Mouse (Mus musculus): ENCODE data around the gene Bpifb4. TPM values are rescaled to one million over a fixed set of nuclear protein-coding genes. Genes with fewer than 3 reads are reported as not detected.

Gene Bpifb4
- polyA plus RNA-seq, 1 experiment, result not detected

- Histone ChIP-seq H3K4me1 (ENCODE audit: control insufficient read depth, insufficient read depth, low read length) (no peaks in the 10 kb centered on the region), H3K36me3 (ENCODE audit: control insufficient read depth, insufficient read depth, low read length, poor library complexity, severe bottlenecking) (no peaks in the 10 kb centered on the region), H3K27me3 (ENCODE audit: control insufficient read depth, insufficient read depth, low read length, poor library complexity, severe bottlenecking) (no peaks in the 10 kb centered on the region), H3K9me3 (replicated peaks; ENCODE audit: control insufficient read depth, insufficient read depth, low read length, poor library complexity, severe bottlenecking) (no peaks in the 10 kb centered on the region), H3K9ac (ENCODE audit: low read depth, poor library complexity, severe bottlenecking) (no peak overlapping the region), H3K4me3 (ENCODE audit: low read depth, low read length) (no peak overlapping the region), H3K27ac (ENCODE audit: insufficient read depth, low read length) (no peak overlapping the region)
- TF ChIP-seq CTCF (IDR thresholded peaks at IDR 0.05; ENCODE audit: low read depth, low read length) (peak; percentile 52), EP300 (IDR thresholded peaks at IDR 0.05; ENCODE audit: insufficient read depth, low read depth, low read length) (no peak)
Observed at GRCm38 (mm10) chr2:153943537-153943936, 5.5 kb downstream of the Bpifb4 start.

- TF ChIP-seq EP300 (IDR thresholded peaks at IDR 0.05; ENCODE audit: insufficient read depth, low read depth, low read length), result no peak
- TF ChIP-seq POLR2A (IDR thresholded peaks at IDR 0.05; ENCODE audit: insufficient read depth, low read length), result no peak
- TF ChIP-seq CTCF (IDR thresholded peaks at IDR 0.05; ENCODE audit: low read depth, low read length), result no peak
- no peak overlapping the region for H3K4me3 ChIP-seq (ENCODE audit: low read depth, low read length)
- H3K27ac ChIP-seq (ENCODE audit: insufficient read depth, low read length), result no peak overlapping the region
- H3K36me3 ChIP-seq (ENCODE audit: control insufficient read depth, insufficient read depth, low read length, poor library complexity, severe bottlenecking), result no peaks in the 10 kb centered on the region
- no peak overlapping the region for H3K9ac ChIP-seq (ENCODE audit: low read depth, poor library complexity, severe bottlenecking)
- H3K4me1 ChIP-seq (ENCODE audit: control insufficient read depth, insufficient read depth, low read length), result no peaks in the 10 kb centered on the region
- H3K27me3 ChIP-seq (ENCODE audit: control insufficient read depth, insufficient read depth, low read length, poor library complexity, severe bottlenecking), result no peaks in the 10 kb centered on the region
- H3K9me3 ChIP-seq (replicated peaks; ENCODE audit: control insufficient read depth, insufficient read depth, low read length, poor library complexity, severe bottlenecking), result no peaks in the 10 kb centered on the region
Observed at GRCm38 (mm10) chr2:153944567-153944966, 6.6 kb downstream of the Bpifb4 start.

DNA sequence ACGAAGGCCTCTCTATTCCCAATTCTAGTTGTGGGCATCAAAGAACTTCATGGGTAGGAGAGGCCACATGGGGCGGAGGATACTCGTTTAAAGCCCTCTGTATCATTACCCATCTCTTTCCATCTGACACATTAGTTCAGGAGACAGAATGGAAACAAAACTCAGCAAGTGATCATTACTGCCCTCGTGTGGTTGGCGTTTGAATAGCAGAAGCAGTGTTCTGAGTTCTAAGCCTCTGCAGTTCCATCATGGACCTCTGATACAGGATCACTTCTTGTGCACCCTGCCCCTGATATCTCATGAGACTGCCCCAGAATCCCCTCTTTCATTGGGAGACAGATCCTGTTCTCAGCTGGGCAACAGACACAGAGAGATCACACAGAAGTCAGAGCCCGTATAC lies 14.9 kb downstream of the Bpifb4 start:
- no peak for TF ChIP-seq EP300 (IDR thresholded peaks at IDR 0.05; ENCODE audit: insufficient read depth, low read depth, low read length)
- peak; percentile 29 for TF ChIP-seq CTCF (IDR thresholded peaks at IDR 0.05; ENCODE audit: low read depth, low read length)
- no peak for TF ChIP-seq POLR2A (IDR thresholded peaks at IDR 0.05; ENCODE audit: insufficient read depth, low read length)
- no peak overlapping the region for H3K27ac ChIP-seq (ENCODE audit: insufficient read depth, low read length)
- H3K36me3 ChIP-seq (ENCODE audit: control insufficient read depth, insufficient read depth, low read length, poor library complexity, severe bottlenecking), result no peaks in the 10 kb centered on the region
- no peak overlapping the region for H3K9ac ChIP-seq (ENCODE audit: low read depth, poor library complexity, severe bottlenecking)
- no peak overlapping the region for H3K4me3 ChIP-seq (ENCODE audit: low read depth, low read length)
- H3K4me1 ChIP-seq (ENCODE audit: control insufficient read depth, insufficient read depth, low read length), result no peaks in the 10 kb centered on the region
- H3K27me3 ChIP-seq (ENCODE audit: control insufficient read depth, insufficient read depth, low read length, poor library complexity, severe bottlenecking), result no peaks in the 10 kb centered on the region
- no peaks in the 10 kb centered on the region for H3K9me3 ChIP-seq (replicated peaks; ENCODE audit: control insufficient read depth, insufficient read depth, low read length, poor library complexity, severe bottlenecking)

GRCm38 (mm10) chr2:153953836-153954235 lies 15.8 kb downstream of the Bpifb4 start:
- Histone ChIP-seq H3K9ac (ENCODE audit: low read depth, poor library complexity, severe bottlenecking) (no peak overlapping the region), H3K36me3 (ENCODE audit: control insufficient read depth, insufficient read depth, low read length, poor library complexity, severe bottlenecking) (no peaks in the 10 kb centered on the region), H3K27me3 (ENCODE audit: control insufficient read depth, insufficient read depth, low read length, poor library complexity, severe bottlenecking) (no peaks in the 10 kb centered on the region), H3K4me1 (ENCODE audit: control insufficient read depth, insufficient read depth, low read length) (no peaks in the 10 kb centered on the region), H3K27ac (ENCODE audit: insufficient read depth, low read length) (no peak overlapping the region), H3K9me3 (replicated peaks; ENCODE audit: control insufficient read depth, insufficient read depth, low read length, poor library complexity, severe bottlenecking) (no peaks in the 10 kb centered on the region), H3K4me3 (ENCODE audit: low read depth, low read length) (peak overlapping the region; percentile 60)
- TF ChIP-seq CTCF (IDR thresholded peaks at IDR 0.05; ENCODE audit: low read depth, low read length), result peak; percentile 81
- TF ChIP-seq EP300 (IDR thresholded peaks at IDR 0.05; ENCODE audit: insufficient read depth, low read depth, low read length), result no peak

DNA sequence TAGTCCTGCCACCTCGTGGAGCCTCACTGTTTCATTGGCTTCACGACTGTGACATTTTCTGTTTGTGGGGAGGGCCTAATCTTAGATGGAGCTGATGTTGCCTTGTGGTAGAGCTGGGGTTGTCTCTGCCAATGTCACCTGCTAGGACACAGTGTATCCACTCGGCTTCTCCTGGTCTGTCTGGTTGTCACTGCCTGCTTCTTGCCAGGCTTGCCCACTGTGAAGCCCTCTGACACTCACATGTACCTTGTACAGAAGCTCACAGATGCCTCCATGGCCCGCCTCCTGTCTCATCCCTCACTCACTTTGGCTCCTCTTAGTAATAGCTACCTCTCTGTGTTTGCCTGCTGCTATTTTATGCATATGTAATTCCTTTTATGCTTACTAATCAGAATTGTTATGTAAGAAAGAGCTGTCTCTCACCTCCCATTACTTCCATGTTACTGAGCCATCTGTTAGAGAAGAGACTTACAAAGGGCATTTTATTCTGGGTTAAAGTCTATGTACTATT lies 24.9 kb downstream of the Bpifb4 start:
- TF ChIP-seq CTCF (IDR thresholded peaks at IDR 0.05; ENCODE audit: low read depth, low read length), result no peak
- H3K9ac ChIP-seq (ENCODE audit: low read depth, poor library complexity, severe bottlenecking), result no peak overlapping the region

DNA sequence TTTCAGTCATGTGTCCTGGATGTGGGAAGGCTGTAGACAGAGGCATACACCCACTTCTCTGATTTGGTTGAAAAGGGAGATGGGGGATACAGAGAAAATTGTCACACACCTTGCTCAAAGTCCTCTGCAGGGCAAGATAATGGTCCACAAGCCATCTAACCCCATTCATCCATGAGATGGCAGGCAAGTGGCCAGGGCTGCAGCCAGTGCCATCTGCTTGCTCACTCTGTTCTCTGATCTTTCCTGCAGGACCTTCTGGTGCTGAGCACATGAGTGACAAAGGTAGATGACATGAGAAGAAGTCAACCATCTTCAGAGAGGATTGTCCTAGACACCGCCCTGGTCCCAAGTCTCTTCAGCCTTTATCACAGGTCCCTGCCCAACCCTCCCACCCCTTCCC lies 25.3 kb downstream of the Bpifb4 start:
- no peak for TF ChIP-seq POLR2A (IDR thresholded peaks at IDR 0.05; ENCODE audit: insufficient read depth, low read length)
- TF ChIP-seq CTCF (IDR thresholded peaks at IDR 0.05; ENCODE audit: low read depth, low read length), result no peak
- no peak for TF ChIP-seq EP300 (IDR thresholded peaks at IDR 0.05; ENCODE audit: insufficient read depth, low read depth, low read length)
- H3K9me3 ChIP-seq (replicated peaks; ENCODE audit: control insufficient read depth, insufficient read depth, low read length, poor library complexity, severe bottlenecking), result no peaks in the 10 kb centered on the region
- no peak overlapping the region for H3K27ac ChIP-seq (ENCODE audit: insufficient read depth, low read length)
- no peak overlapping the region for H3K4me3 ChIP-seq (ENCODE audit: low read depth, low read length)
- H3K4me1 ChIP-seq (ENCODE audit: control insufficient read depth, insufficient read depth, low read length), result no peaks in the 10 kb centered on the region
- H3K36me3 ChIP-seq (ENCODE audit: control insufficient read depth, insufficient read depth, low read length, poor library complexity, severe bottlenecking), result no peaks in the 10 kb centered on the region
- no peaks in the 10 kb centered on the region for H3K27me3 ChIP-seq (ENCODE audit: control insufficient read depth, insufficient read depth, low read length, poor library complexity, severe bottlenecking)
- no peak overlapping the region for H3K9ac ChIP-seq (ENCODE audit: low read depth, poor library complexity, severe bottlenecking)

More for the DNA sequence above, 24.9 kb downstream of the Bpifb4 start:
- H3K27me3 ChIP-seq (ENCODE audit: control insufficient read depth, insufficient read depth, low read length, poor library complexity, severe bottlenecking), result no peaks in the 10 kb centered on the region
- no peak overlapping the region for H3K27ac ChIP-seq (ENCODE audit: insufficient read depth, low read length)
- no peaks in the 10 kb centered on the region for H3K36me3 ChIP-seq (ENCODE audit: control insufficient read depth, insufficient read depth, low read length, poor library complexity, severe bottlenecking)
- H3K4me3 ChIP-seq (ENCODE audit: low read depth, low read length), result no peak overlapping the region
- no peaks in the 10 kb centered on the region for H3K9me3 ChIP-seq (replicated peaks; ENCODE audit: control insufficient read depth, insufficient read depth, low read length, poor library complexity, severe bottlenecking)
- no peaks in the 10 kb centered on the region for H3K4me1 ChIP-seq (ENCODE audit: control insufficient read depth, insufficient read depth, low read length)
